Mouse (Mus musculus) megakaryocyte, embryonic 14.5 days (primary cell): ENCODE data around the gene 4930447C04Rik.

ENCODE experiments used
- FLI1 ChIP-seq: IDR thresholded peaks from 2 replicates; pipeline ENCODE4 v1.6.1; 2012; ENCODE audit warnings: low read length, inconsistent platforms, mixed read lengths
- GATA1 ChIP-seq: IDR thresholded peaks from 3 replicates; pipeline ENCODE4 v1.6.1; 2012; ENCODE audit warnings: mixed read lengths, low read length, inconsistent platforms, borderline replicate concordance

GRCm38 (mm10) chr12:72847725-72848124, 92.8 kb downstream of the 4930447C04Rik start:
- TF ChIP-seq GATA1 (no peak), FLI1 (no peak)
